Comparison of ENCODE assay signal across 8 mouse cellular contexts in the genomic region with DNA sequence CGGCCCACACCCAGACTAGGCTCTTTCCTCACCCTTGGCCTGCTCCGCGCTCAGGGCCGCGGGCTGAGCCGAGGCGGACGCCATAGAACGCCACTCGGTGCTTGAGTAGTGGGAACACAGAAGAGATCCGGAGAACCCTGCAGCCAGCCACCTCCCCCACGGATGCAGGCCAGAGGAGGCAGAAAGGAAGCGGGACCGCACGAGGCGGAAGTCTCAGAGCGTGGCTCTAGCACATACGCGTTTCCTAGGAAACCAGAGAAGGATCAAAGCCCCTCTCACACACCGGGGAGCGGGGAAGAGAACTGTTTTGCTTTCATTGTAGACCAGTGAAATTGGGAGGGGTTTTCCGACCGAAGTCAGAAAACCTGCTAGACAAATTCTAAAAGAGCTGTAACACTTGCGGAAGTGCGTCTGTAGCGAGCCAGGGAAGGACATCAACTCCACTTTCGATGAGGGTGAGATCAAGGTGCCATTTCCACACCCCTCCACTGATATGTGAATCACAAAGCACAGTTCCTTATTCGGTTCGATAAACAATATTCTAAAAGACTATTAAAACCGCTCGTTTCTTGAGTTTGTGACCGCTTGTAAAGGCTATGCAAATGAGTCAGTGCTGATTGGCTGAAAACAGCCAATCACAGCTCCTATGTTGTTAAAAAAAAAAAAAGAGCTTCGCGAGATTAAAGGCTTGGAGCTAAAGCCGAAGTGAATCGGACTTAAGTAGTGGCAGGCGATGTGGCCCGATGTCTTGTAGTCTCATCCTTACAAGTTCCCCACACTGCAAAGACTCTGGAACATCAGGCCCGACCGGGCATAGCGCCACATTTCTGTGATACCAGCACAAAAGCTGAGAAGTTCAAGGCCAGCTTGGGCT. TPM values are rescaled to one million over a fixed set of nuclear protein-coding genes. Genes with fewer than 3 reads are reported as not detected.
DNase-seq lines count a peak whose midpoint lies in the region; ATAC-seq and TF ChIP-seq lines count a peak whose summit lies in the region.

A gene (minus strand): TSS at position 487 of the 874 bp plus-strand sequence.

- TF ChIP-seq CTCF in lung, postnatal 0 days (IDR thresholded peaks at IDR 0.05) = no peak

- H3K4me1 ChIP-seq in hindbrain, embryonic 10.5 days (replicated peaks) = peaks cover 59% of the 10 kb centered on the region
- H3K4me1 ChIP-seq in lung, postnatal 0 days (ENCODE audit: insufficient read depth, low read depth, low read length) = no peaks in the 10 kb centered on the region; the same call in 1 of the 2 replicates

- peak within 1 kb of the TSS; percentile 99 for H3K27ac ChIP-seq in hindbrain, embryonic 10.5 days
- H3K27ac ChIP-seq in lung, postnatal 0 days (ENCODE audit: low read length) = peak within 1 kb of the TSS; percentile 96

- peaks cover 29% of the 10 kb centered on the region for H3K36me3 ChIP-seq in hindbrain, embryonic 10.5 days
- H3K36me3 ChIP-seq in lung, postnatal 0 days (ENCODE audit: insufficient read depth, low read length) = peaks cover 9% of the 10 kb centered on the region; the same call in 1 of the 2 replicates

- peak; percentile 95 for DNase-seq in Muller cell, postnatal 12 days (ENCODE audit: inconsistent ontology term)
- peak; percentile 90 for DNase-seq in cerebellum, adult 9-10 months
- peak; percentile 96 for DNase-seq in hindbrain, embryonic 10.5 days (ENCODE audit: low spot score)
- peak; percentile 93 for DNase-seq in layer of hippocampus, adult 9-11 months
- DNase-seq in lung, postnatal 0 days (ENCODE audit: low spot score) = peak; percentile 97
- peak; percentile 81 for DNase-seq in ovary, postnatal 14 days (ENCODE audit: low spot score)
- DNase-seq in thymus, postnatal 14 days = peak; percentile 94

- H3K4me3 ChIP-seq in hindbrain, embryonic 10.5 days = peak within 1 kb of the TSS; percentile 77
- peak within 1 kb of the TSS; percentile 58 for H3K4me3 ChIP-seq in lung, postnatal 0 days (ENCODE audit: low read depth, low read length)

- no peak; the same call in none of the 2 replicates for TF ChIP-seq EP300 in lung, postnatal 0 days (IDR thresholded peaks at IDR 0.05)

- H3K9me3 ChIP-seq in hindbrain, embryonic 10.5 days = no peaks in the 10 kb centered on the region
- no peaks in the 10 kb centered on the region for H3K9me3 ChIP-seq in lung, postnatal 0 days (ENCODE audit: low read length)

- H3K4me2 ChIP-seq in lung, postnatal 0 days (replicated peaks; ENCODE audit: low read depth, low read length) = peak within 1 kb of the TSS; percentile 80

- no peaks in the 10 kb centered on the region for H3K27me3 ChIP-seq in hindbrain, embryonic 10.5 days (ENCODE audit: insufficient read depth, poor library complexity, severe bottlenecking)
- H3K27me3 ChIP-seq in lung, postnatal 0 days (replicated peaks; ENCODE audit: insufficient read depth, low read length) = no peaks in the 10 kb centered on the region

- H3K9ac ChIP-seq in lung, postnatal 0 days (replicated peaks; ENCODE audit: low read depth) = peak within 1 kb of the TSS; percentile 53

- WGBS in hindbrain, embryonic 10.5 days = under 1% methylated on average over 41 of the region's 41 CpGs
- WGBS in lung, postnatal 0 days = 1% methylated on average over 41 of the region's 41 CpGs

- ATAC-seq in frontal cortex, adult (ENCODE audit: low TSS enrichment) = peak; percentile 62
- peak; percentile 69 for ATAC-seq in lung, postnatal 0 days

RNA-seq across cellular contexts. Expression of the gene that starts here (rescaled TPM):
- 446 and 555 TPM in 2 replicates for polyA plus RNA-seq in hindbrain, embryonic 10.5 days (2016; fragmentation: Nextera tagmentation; extraction: Ambion mirVana)
- polyA plus RNA-seq in lung, postnatal 0 days (2015; fragmentation: Nextera tagmentation; extraction: Ambion mirVana) = 332 and 367 TPM in 2 replicates

Comparison
In these comparisons a context has a peak if more than half of its experiments do, and no peak if none do; other contexts are left out.
1. Peak in every context shown above with its lines: DNase-seq, ATAC-seq, H3K4me3 ChIP-seq and H3K27ac ChIP-seq.